Mouse (Mus musculus) liver, adult 10 weeks (tissue): ENCODE results near the gene Olfr291. TPM values are rescaled to one million over a fixed set of nuclear protein-coding genes. Genes with fewer than 3 reads are reported as not detected.

Experiments
- polyA plus RNA-seq: library from polyadenylated mRNA; stranded (reverse); fragments of 350-450 nt; fragmentation: Illumina TruSeq; extraction: RNeasy Lipid Tissue Mini Kit (QIAGEN cat#74804); gene quantifications from one replicate; pipeline ENCODE4 v1.2.3, GENCODE M21; 2014; ENCODE audit warnings: low read depth, low replicate concordance

Olfr291 gene
- polyA plus RNA-seq, result not detected

DNA sequence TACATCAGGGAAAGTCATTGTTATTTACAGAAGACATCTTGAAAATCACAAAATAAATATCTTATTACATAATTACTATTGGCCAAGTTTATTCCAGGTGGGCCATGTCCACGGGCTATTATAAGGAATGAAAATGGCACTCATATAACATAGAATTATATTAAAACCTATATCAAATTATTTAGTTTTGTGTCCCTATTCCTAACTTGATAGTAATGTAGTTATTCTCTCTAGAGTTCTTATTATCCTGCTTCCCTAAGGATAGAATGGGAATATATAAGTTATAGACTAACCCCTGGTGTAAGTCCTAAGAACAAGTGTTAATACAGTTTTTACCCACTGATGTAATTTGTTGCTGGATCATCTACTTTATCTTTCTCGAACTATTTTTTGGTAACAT is at the start of gene Olfr291:
Gene Olfr291 (plus strand): TSS at position 301 of the 400 bp plus-strand sequence.

Other genes starting within 250 kb of the Olfr291 start
- gene Fah, start 246.8 kb upstream of the Olfr291 start, polyA plus RNA-seq, result 208 TPM
- 425 TPM for gene Zfand6, start 163.6 kb upstream of the Olfr291 start, polyA plus RNA-seq
- gene Vmn2r65, start 110.6 kb downstream of the Olfr291 start, polyA plus RNA-seq, result not detected
- gene Vmn2r66, start 158.7 kb downstream of the Olfr291 start, polyA plus RNA-seq, result not detected